Mouse (Mus musculus) brain, embryonic 14.5 days (tissue): ENCODE measurements around the gene Hoxc8.

Experiments used
- CTCF ChIP-seq: fragments of 200-500 bp; IDR thresholded peaks from 2 replicates; pipeline ENCODE4 v1.5.1; 2012; ENCODE audit warnings: inconsistent platforms, mild to moderate bottlenecking, moderate library complexity, borderline replicate concordance; ENCODE audit not compliant: insufficient read depth, insufficient read length; ENCODE audit errors: extremely low read depth
- POLR2A ChIP-seq: fragments of 200-500 bp; IDR thresholded peaks from 2 replicates; pipeline ENCODE4 v1.6.1; 2012; ENCODE audit warnings: mild to moderate bottlenecking, inconsistent platforms, borderline replicate concordance; ENCODE audit not compliant: poor library complexity, insufficient read depth, insufficient read length, severe bottlenecking; ENCODE audit errors: extremely low read depth

DNA sequence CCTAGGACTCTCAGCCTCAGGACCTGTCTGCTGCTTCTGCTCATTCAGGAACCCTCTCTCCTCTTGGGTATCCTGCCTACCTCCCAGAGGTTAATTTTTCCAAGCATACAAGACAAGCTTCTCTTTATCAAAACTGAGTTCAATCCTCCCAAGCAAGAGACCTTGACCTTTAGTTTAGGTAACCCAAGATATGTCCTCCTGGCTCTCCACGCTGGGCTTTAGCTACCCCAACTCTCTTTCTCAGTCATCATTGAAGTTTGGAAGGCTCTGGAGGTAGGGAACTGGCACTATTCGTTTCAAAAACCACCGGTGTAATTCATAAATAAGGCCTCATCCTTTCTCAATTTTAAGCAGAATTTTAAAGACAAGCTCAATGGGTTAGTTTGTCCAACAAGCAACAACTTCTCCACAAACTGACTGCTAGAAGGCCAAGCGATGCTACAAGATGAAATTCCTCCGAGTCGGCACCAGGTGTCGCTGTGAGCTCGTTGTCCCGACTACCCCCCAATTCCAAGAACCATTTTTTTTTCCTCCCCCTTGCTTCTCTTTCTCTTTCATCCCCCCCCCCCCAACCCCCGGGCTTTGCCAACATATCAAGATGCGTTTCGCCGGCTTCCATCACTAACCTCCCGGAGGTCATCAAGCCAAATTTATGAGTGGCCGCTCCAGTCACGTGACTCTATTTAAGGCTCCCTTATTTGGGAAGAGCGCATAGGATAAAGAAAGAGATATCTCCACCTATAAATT is 23.0 kb downstream of the Hoxc8 start:
- peak; percentile 88 for TF ChIP-seq CTCF
- no peak for TF ChIP-seq POLR2A
